Mouse (Mus musculus) left cerebral cortex, adult 11 months (tissue): ENCODE measurements around the gene C2cd3.

Source experiments
- DNase-seq: peaks from one replicate; pipeline ENCODE4 v3.0.0; 2022; ENCODE audit warnings: low spot score

Gene C2cd3

GRCm38 (mm10) chr7:100371495-100372451 is at the start of gene C2cd3, which contains the start of gene Ppme1:
C2cd3 (plus strand) TSS chr7:100372233.
Ppme1 (minus strand) TSS chr7:100372307.
- peak; percentile 99 for DNase-seq

GRCm38 (mm10) chr7:100323721-100324120 is 48.3 kb upstream of the C2cd3 start:
- no peak for DNase-seq

- no peak for DNase-seq
Measured at GRCm38 (mm10) chr7:100325482-100325881, 46.6 kb upstream of the C2cd3 start.

- no peak for DNase-seq
Measured at GRCm38 (mm10) chr7:100327514-100327913, 44.5 kb upstream of the C2cd3 start.

GRCm38 (mm10) chr7:100328636-100329035 is 43.4 kb upstream of the C2cd3 start:
- DNase-seq = no peak

GRCm38 (mm10) chr7:100331269-100331668 is 40.8 kb upstream of the C2cd3 start:
- DNase-seq = no peak

- no peak for DNase-seq
Measured at GRCm38 (mm10) chr7:100335921-100336320, 36.1 kb upstream of the C2cd3 start.

- DNase-seq = no peak
Measured at GRCm38 (mm10) chr7:100354984-100355383, 17.0 kb upstream of the C2cd3 start.

- DNase-seq = no peak
Measured at GRCm38 (mm10) chr7:100356324-100356723, 15.7 kb upstream of the C2cd3 start.

- no peak for DNase-seq
Measured at GRCm38 (mm10) chr7:100356768-100357167, 15.3 kb upstream of the C2cd3 start.

- DNase-seq = no peak
Measured at GRCm38 (mm10) chr7:100357856-100358255, 14.2 kb upstream of the C2cd3 start.

GRCm38 (mm10) chr7:100363162-100363561 is 8.9 kb upstream of the C2cd3 start:
- no peak for DNase-seq

- DNase-seq = no peak
Measured at GRCm38 (mm10) chr7:100364888-100365287, 7.1 kb upstream of the C2cd3 start.

GRCm38 (mm10) chr7:100372452-100372980 is 483 bp downstream of the C2cd3 start:
- no peak for DNase-seq

GRCm38 (mm10) chr7:100378257-100378656 is 6.2 kb downstream of the C2cd3 start:
- DNase-seq = no peak

- DNase-seq = no peak
Measured at GRCm38 (mm10) chr7:100381161-100381560, 9.1 kb downstream of the C2cd3 start.

GRCm38 (mm10) chr7:100383207-100383606 is 11.2 kb downstream of the C2cd3 start:
- DNase-seq = no peak

- DNase-seq = no peak
Measured at GRCm38 (mm10) chr7:100388174-100388573, 16.1 kb downstream of the C2cd3 start.

GRCm38 (mm10) chr7:100390166-100390565 is 18.1 kb downstream of the C2cd3 start:
- no peak for DNase-seq

GRCm38 (mm10) chr7:100392265-100392664 is 20.2 kb downstream of the C2cd3 start:
- no peak for DNase-seq

GRCm38 (mm10) chr7:100399231-100399913 is 27.3 kb downstream of the C2cd3 start:
- no peak for DNase-seq

- DNase-seq = no peak
Measured at GRCm38 (mm10) chr7:100400899-100401539, 29.0 kb downstream of the C2cd3 start.
